Mouse (Mus musculus) kidney, adult 2 months (tissue): ENCODE measurements around the gene Rps21.

Source experiments
- CTCF ChIP-seq: fragments of 200-500 bp; conservative IDR thresholded peaks from 2 replicates; pipeline ENCODE4 v1.5.1; 2011; ENCODE audit warnings: low read depth, mild to moderate bottlenecking, control low read depth, low read length, moderate library complexity, mixed read lengths; ENCODE audit not compliant: insufficient read depth, insufficient read length
- POLR2A ChIP-seq: fragments of 200-500 bp; IDR thresholded peaks from one replicate; pipeline ENCODE4 v1.6.1; 2011; ENCODE audit warnings: low read depth, low read length, control low read depth

DNA sequence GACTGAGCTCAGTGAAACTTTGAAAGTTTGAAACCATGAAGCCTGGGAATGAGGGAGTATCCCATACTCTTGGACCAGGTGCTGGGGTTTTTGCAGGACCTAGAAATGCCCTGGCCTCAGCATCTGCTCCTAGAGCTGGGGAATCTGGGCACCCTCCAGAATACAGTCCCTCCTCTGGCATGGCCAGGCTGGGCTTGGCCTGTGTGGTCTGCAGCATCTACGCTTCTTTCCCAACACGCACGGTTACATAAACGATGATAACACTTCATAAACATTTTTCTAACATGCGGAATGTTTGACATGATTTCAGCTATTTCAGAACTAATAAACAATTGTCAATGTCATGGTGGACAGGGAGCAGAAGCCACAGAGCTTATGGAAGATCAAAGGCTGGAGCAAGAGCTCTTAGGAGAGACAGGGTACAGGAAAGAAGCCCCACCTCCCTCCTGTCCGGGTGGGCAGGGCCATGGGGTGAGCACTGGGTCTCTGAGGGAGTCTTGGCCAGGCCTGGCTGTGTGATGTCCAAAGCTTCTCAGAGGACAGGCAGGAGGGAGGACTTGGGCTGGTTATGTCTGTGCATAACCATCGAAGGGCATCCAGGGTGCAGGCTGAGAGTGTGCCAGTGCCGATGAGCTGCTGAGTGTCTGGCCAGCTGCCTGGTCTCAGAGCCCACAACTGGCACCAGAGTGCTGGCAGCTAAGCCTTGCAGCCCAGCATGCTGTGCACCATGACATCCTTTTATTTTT lies 49.4 kb downstream of the Rps21 start:
- TF ChIP-seq POLR2A (no peak), CTCF (no peak)
